Mouse (Mus musculus) bone marrow, adult 2 months (tissue): ENCODE measurements around the gene Tmco4.

Experiments used
- CTCF ChIP-seq: fragments of 200-500 bp; IDR thresholded peaks from 2 replicates; pipeline ENCODE4 v1.5.1; 2011; ENCODE audit warnings: low read length, control low read depth; ENCODE audit not compliant: control insufficient read depth, insufficient read depth
- POLR2A ChIP-seq: fragments of 200-500 bp; IDR thresholded peaks from 2 replicates; pipeline ENCODE4 v1.6.1; 2011; ENCODE audit warnings: low read depth, mild to moderate bottlenecking, control low read depth, low read length, borderline replicate concordance; ENCODE audit not compliant: control insufficient read depth

GRCm38 (mm10) chr4:138966866-138967265 lies 5.8 kb upstream of the Tmco4 start, which contains the start of gene Rnf186:
- TF ChIP-seq POLR2A (no peak), CTCF (no peak)
